Mouse (Mus musculus) right cerebral cortex, adult 2 months (tissue): ENCODE measurements around the gene Arhgef15.
"Not testable (repeated sequence)": the region's sequence is repeated elsewhere in the genome, so short reads cannot be mapped to it uniquely, and the experiment has no call there.

Experiments
- DNase-seq, 2 experiments: peaks; one replicate each; pipeline ENCODE4 v3.0.0; 2021 to 2022; ENCODE audit warnings: low spot score in 2 of 2

The Arhgef15 gene

DNA sequence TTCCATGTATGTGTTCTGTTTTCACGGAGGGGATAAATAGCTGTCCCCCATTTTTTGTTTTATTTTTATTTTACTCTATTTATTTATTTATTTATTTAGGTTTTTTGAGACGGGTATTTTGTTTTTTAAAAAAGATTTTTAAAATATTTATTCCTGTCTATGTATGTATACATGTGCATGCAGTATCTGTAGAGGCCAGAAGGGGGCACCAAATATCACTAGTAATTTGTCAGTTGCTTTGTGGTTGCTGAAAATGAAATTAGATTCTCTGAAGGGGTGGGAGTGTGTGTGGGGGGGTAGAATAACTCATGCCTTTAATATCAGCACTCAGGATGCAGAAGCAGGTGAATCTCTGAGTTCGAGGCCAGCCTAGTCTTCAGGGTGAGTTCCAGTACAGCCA lies 8.6 kb upstream of the Arhgef15 start:
- peak; percentile 49 to 63 for DNase-seq

DNA sequence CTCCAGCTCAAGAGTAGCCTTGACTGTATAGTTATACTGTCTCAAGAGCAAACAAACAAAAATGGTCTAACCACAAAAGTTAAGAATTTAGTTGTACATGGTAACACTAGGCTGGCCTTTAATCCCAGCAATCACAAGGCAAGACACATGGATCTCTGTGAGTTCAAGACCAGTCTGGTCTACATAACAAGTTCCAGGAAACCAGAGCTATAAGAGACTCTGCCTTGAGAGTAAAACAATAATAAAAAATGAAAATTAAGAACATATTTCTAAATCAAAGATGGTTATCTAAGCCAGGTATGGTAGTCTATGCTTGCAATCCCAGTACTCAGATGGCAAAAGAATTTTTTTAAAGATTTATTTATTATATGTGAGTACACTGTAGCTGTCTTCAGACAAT lies 7.8 kb upstream of the Arhgef15 start:
- DNase-seq = no peak

DNA sequence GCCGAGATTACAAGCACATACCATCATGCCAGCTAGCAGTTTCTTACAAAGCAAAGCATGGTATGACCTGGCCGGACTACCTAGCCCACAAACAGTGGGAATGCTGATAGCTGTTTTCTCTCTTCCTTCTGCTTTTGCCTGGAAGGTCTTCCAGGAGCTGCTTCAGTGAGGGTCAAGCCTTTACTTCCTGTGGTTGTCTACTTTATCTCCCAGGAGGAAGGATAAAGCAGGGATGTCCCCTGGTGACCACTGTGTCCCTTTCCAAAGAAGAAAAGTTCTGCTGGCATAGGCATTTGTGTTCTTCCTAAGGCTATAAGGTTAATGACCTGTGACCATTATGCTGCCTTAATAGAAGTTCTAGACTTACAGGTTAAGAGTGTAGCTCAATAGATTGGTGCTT lies 6.1 kb upstream of the Arhgef15 start:
- no peak for DNase-seq

DNA sequence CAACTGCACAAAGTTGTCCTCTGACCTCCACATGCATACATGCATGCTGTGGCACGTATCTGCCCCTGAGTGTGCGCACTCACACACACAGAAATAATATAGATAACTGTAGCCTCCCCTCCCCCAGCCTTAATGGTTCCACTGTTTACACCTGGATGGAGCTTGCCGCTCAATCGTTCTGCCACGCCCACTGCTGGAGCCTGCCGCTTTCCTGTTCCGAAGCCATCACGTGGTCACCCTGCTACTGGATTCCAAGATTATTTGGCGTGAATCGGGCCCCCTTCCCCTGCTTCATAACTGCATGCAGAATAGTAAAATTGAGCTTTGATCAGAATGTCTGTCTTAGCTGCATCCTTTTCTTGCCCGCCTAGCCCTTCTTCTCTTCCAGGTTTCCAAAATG lies 4.9 kb upstream of the Arhgef15 start:
- not testable (repeated sequence) for DNase-seq

DNA sequence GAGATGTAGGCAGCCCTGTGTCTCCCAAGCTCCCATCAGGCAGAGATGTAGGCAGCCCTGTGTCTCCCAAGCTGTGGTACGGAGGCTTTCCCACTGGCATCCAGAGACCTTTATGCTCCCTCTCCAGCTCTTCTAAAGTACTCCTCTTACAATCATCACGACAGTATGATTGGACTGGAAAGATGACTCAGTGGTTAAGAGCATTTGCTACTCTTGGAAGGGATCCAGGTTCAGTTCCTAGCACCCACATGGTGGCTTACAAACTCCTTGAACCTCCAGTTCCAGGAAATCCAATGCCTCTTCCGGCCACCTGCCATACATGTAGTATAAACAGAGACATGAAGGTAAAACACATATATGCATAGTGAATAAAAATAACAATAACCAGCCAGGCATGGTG lies 4.3 kb upstream of the Arhgef15 start:
- no peak for DNase-seq

DNA sequence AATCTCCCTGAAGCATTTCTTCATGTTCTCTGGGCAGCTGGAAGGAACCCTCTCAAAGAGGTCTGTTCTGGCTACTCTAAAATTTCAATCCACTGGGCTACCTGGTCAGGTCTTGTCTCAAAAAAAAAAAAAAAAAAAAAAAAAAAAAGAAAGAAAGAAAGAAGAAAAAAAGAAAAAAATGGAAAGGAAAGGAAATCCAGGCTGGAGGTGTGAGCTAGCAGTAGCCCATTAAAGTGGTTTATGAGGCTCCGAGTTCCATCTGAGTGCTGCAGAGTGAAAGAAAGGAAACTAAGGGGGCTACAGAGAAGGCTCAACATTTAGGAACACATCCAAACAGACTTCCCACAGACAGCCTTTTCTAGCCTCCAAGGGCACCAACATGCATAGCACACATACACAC lies 691 bp upstream of the Arhgef15 start:
- DNase-seq = no peak

DNA sequence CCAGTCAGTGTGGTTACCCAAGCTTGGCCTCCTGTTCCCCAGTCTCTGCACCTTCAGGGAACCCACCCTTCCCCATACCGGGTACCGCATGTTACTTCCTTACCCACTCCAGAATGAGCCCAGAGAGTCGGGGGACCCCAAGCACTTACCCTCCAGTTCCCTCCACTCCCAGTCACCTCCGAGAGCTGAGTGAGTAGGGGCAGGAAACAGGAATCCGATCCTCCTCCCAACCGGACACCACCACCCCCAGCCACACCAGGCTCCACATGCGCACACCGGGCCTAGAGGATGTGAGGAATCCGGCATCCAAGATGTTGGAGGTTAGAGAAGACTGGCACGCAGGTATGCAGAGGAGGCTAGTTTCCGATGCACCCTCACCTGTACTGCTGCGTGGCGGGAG lies 583 bp downstream of the Arhgef15 start:
- DNase-seq = no peak

DNA sequence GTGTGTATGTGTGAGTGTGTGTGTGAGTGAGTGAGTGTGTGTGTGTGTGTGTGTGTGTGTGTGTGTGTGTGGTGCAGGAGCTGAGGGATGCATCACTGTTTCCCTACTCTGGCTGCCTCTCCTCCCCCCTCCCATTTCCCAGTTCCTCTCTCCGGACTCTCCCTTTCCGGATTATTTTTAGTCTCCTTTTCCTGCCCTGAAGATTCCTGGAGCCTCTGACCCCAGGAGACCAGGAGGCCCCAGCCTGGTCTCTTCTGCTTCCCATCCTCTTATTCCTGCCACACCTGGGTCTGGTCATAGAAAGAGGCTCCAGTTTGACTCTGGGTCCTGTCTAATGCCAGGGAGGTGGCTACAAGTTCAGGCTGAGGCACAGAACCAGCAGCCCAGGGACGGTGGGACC lies 1.2 kb downstream of the Arhgef15 start:
- DNase-seq = no peak

DNA sequence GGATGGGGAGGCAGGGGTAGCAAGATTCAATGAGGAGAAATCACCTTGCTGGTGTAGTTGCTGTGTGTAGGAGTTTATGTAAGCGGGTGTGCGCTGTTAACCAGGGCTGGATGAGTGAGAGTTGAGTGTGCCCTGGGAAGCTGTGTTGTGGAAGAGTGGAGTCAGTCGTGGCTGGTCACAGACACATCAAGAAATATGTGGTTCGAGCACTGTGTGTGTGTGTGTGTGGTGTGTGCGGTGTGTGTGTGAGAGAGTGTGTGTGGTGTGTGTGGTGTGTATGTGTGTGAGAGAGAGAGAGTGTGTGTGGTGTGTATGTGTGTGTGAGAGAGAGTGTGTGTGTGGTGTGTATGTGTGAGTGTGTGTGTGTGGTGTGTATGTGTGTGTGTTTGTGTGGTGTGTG lies 1.8 kb downstream of the Arhgef15 start:
- no peak for DNase-seq

DNA sequence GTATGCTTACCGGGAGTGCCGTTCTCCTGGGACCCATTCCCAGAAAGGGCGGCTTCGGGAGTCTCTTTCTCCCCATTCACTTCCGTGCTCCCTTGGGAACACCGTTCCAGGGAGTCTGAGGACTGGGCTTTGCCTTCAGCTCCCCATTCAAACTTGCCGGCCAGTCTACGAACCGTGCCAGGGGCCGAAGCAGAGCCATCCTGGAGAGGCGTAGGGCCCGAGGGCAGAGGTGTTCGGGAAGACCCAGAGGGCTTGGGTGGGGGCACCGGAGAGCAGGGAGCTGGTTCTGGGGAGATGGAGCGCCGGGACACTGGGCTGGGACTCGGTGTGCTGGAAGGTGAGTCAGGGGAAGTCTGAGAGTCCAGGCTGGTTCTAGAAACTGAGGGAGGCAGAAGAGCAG lies 2.9 kb downstream of the Arhgef15 start:
- peak in 1 of 2 experiments; percentile 4 for DNase-seq

DNA sequence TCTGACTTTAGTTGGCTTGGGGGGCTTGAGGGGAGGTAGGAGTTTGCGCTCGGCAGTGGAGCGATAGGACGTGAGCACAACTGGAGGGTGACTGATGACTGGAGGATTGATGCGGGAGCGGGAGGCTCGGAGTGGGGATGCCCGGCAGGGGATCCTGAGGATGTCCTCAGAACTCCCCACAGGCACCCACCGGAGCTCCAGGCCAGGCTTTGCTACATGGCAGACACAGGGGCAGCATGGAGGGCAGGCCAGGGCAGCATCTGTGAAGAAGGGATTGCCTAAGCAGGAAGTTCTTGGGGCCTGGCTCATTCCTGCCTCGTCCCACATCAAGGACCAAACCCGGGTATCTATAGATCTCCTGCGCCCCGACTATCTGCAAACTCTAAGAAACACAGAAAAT lies 3.4 kb downstream of the Arhgef15 start:
- DNase-seq = no peak

DNA sequence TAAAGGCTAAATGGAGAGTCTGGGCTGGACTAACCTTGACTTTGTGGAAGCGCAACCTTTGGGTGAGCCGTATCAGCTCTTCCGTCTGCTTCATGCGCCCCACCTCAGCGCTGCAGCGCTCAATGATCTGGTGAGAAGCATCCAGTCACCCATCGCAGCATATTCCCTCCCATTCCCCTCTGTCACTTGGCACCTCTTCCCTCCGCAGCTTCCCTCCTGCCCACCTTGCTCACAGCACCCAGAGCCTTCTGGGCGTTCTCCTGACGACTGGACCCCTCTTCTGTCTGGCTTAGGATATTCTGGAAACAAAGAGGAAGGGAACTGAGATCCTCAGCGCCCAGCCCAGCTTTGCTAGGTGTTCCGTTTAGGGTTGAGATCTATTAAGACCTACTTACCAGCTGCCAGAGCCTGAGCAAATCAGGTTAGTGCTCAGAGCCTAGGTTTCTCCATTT lies 9.7 kb downstream of the Arhgef15 start:
- DNase-seq = peak; percentile 29 to 50

DNA sequence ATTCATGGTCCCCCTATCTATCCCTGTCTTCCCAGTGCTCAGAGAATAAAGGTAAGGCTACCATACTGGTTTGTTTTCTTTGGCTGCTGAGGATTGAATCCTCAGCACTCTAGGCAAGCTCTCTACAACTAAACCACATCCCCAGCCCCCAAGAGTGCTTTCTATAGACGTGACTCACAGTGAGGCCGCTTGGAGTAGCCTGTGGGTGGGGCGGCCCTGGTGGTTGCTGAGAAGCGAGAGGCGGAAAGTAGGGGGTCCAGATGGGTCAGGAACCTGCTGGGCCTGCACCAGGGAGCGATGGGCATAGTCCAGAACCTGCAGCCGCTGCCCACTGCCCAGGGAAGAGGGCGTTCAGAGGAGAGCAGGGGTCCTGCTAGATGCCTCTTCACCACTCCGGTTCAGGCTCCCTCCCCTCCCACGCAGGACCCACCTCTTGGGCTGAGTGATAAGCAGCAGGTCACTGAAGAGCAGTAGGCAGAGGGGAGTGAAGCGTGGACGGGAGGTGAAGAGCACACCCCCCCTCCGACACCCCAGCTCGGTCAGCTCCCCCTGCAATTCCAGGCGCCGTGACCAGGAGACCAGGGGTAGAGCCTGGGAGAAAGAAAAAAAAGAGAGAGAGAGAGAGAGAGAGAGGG lies 10.4 kb downstream of the Arhgef15 start:
- peak; percentile 73 to 75 for DNase-seq

DNA sequence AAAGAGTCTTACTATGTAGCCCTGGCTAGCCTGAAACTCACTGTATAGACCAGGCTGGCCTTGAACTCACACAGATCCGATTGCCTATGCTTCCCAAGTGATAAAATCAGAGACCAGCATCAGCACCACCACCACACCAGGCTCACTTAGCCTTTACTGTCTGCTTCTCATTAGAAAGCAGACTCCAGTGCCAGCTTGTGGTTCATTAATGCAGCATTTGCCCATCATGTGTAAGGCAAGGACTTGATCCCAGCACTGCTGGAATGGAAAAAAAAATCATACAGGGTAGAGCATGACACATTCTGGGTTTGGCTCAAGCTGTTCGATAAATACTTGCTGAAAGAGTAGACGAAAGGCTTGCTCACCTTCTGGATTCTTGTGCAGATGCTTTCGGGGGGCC lies 11.3 kb downstream of the Arhgef15 start:
- DNase-seq = no peak

DNA sequence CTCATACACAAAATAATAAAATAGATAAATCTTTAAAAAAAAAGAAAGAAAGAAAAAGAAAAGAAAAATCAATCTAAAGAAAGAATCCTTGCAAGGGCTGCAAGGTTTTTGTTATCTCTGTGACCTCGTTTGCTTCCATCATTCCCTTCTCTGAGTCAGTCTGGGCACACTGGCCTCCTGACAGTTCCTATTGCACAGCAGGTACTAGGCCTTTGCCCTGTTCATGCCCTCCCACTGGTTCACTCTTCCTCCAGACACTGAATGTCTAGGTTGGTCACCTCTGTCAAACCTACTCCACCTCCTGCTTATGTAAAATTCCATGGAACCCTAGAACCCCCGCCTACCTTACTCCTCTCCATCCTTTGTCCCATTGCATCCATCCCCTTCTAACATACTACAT lies 12.0 kb downstream of the Arhgef15 start:
- DNase-seq = no peak

DNA sequence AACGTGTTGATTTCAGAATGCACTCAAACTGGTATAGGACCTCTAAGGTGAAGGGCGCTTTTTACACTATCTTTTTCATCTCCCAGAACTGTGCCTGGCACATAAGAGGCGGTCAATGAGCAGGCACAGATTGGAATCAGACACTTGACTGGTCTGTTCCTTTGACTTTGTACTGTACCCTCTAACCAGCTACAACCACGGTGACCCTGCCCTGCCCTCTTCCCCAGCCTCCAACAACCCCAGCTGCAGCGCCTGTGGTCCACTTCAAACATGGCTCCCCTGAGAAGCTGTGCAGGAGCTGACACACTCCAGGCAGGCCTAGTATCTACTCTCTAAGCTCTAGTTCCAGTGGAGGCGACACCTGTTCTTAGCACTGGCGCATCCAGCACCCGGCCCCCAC lies 14.5 kb downstream of the Arhgef15 start:
- no peak for DNase-seq

DNA sequence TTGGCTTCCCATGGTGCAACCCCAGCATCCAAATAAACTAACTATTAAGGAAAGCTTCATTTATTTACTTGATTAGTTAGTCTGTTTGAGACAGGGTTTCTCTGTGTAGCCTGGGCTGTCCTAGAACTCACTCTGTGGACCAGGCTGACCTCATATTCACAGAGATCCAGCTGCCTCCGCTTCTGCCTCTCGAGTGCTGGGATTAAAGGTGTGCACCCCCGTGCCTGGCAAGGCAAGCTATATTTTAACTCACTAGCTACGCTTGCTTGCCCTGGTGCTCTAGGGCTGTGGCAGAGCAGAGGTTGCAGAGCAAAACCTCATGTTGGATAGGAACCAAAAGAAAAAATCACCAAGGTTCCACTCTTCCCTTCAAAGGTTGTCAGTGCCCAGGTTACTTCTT lies 16.8 kb downstream of the Arhgef15 start:
- peak in 1 of 2 experiments; percentile 7 for DNase-seq

DNA sequence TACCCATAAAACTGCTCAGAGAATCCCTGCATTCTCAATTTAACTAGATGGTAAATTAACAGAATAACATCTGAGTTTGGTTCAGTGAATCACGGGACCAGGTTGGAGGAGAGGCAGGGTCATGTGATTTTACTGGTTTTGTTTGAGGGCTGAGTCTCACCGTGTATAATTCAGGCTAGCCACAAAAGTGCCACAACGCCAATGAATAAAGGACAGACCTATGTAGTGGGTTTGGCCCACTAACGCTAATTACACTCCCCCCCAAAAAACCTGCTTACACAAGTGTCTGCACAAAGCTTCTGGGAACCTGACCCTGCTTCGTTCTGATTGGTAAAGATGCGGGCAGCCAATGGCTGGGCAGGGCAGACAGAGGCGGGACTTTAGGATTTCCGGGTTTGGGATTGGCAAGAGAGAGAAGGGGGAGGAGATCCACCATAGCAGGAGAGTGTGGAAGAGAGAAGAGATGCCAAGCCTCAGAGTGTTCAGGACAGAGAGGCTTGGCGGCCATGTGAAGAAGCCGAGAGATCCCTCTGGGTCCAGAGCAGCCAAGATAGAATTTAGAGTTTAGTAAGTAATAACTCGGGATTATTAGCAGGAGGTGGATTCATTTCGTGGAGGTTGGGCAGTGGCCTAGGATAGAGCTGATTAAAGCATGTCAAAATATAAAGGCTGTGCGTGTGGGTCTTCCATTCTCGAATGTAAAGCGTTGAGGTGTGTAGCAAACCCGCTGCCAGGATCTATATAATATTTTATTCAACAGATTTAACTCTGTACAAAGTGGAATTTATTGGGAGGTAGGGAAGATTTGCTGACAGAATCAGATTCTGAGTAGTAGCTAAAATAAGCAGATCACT lies 17.6 kb downstream of the Arhgef15 start:
- DNase-seq = peak; percentile 85 to 90

DNA sequence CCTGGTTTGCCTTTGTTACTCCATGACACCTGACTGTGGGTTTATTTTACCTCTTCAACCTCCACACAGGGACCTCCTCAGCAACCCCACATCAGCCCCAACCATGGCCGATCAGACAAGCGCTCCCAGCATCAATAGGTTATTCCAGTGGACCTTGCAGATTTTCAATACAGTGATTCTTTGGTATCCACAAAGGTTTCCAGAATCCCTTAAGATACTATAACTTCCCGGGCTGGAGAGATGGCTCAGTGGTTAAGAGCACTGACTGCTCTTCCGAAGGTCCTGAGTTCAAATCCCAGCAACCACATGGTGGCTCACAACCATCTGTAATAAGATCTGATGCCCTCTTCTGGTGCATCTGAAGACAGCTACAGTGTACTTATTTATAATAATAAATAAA lies 20.3 kb downstream of the Arhgef15 start:
- DNase-seq = not testable (repeated sequence)

DNA sequence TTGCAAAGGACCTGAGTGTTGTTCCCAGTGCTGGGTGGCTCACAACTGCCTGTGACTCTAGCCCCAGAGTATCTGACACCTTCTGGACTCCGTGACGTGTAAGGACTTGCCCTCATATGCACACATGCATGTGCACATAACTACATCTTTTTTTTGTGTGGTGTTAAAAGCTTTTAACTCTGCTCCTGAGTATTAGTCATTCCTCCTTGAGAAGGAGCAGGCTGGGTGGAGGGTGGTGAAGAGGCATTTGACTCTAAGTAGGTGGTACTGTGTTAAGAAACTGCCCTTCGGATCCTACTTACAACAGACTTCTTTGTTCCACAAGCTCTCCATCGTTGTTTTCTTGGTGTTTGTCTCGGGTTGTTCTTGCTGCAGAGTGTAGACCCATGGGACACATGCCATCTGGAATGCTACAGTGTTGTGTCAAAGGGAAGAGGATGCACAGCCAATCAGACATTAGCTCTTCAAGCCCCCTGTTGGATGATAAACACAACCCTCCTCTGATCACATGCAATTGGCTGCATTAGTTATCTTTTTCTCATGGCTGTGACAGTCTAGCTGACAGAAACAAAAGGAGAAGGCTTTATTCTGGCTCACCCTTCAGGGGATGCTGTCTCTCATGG lies 23.3 kb downstream of the Arhgef15 start:
- DNase-seq = no peak

DNA sequence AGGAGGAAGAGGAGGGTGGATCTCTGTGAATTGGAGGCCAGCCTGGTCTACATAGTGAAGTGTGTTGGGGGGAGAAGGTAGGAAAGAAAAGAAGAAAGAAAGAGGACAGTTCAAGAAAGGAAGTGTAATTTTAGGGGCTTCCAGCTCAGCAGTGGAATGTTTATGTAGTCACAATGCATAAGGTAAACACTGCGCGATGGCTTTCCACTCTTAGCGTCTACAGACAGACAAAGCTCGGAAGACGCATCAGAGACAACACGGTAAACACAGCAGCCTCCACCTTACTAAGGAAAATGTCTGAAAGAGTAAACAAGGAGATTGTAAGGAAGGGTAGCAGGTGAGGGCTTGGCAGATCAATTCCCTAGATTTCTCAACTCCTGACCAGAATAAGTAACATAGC lies 27.3 kb downstream of the Arhgef15 start:
- no peak for DNase-seq

DNA sequence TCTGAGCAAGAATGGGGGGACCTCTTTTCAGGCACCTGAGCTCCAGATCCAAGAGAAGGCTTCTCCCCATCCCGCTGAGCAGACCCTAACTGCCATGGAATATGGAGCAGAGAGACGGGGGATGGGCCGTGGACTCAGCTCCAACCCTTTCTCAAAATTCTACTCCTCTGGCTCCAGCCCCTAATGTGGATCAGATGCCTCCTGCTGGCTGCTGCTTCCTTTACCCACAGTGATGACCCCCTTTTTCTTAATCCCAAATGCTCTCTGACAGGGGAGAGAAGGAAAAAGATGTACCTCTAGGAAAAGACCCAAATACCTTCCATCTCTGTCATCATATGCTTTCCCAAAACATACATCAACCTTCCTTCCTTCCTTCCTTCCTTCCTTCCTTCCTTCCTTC lies 30.3 kb downstream of the Arhgef15 start, which contains the start of gene Odf4:
Gene Odf4 (minus strand): TSS at position 101 of the 400 bp plus-strand sequence.
- no peak for DNase-seq

DNA sequence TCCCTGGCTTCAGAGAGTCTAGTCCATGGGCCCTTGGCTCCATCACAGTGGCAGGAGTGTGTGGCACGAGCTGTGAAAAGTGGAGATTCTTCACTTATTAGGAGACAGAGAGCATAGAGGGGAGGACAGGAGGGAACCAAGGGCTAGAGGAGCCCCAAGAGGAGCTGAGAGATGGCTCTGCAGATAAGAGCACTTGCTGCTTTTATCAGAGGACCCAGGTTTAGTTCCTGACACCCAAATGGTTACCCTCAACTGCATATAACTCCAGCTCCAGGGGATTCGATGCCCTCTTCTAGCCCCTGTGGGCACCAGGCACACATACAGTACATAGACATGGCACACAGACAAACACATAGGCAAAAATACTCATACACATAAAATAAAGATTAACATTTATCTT lies 32.5 kb downstream of the Arhgef15 start:
- DNase-seq = no peak
